Mouse (Mus musculus) megakaryocyte, embryonic 14.5 days (primary cell): ENCODE measurements around the gene Ift81.

Experiments
- FLI1 ChIP-seq: IDR thresholded peaks from 2 replicates; pipeline ENCODE4 v1.6.1; 2012; ENCODE audit warnings: low read length, inconsistent platforms, mixed read lengths
- GATA1 ChIP-seq: IDR thresholded peaks from 3 replicates; pipeline ENCODE4 v1.6.1; 2012; ENCODE audit warnings: mixed read lengths, low read length, inconsistent platforms, borderline replicate concordance

GRCm38 (mm10) chr5:122647256-122647924, 33.1 kb upstream of the Ift81 start:
- TF ChIP-seq FLI1 (no peak), GATA1 (no peak)
